Mouse (Mus musculus): Measurements from ENCODE around the gene Sorcs2.

DNA sequence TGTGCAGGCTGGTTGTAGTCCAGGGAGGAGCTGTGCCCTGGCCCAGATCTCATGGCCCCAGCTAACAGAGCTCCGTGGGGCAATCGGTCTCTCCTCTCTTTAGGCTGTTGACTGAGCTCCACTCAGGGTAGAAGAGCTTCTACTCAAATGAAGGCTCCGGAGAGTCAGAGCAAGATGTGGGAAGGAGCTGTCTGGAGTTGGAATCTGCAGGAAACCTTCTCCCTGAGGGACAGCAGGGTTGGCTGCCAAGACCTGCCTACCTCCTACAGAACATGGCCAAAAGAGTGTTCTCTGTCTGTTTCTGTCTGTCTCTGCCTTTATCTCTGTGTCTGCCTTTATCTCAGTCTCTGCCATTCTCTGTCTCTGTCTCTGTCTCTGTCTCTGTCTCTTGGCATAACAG is 31.6 kb upstream of the Sorcs2 start:
- TF ChIP-seq CTCF (IDR thresholded peaks at IDR 0.05; ENCODE audit: low read depth) (no peak), EP300 (optimal IDR thresholded peaks at IDR 0.05) (no peak)

Data from stomach, postnatal 0 days (tissue).